Mouse (Mus musculus) olfactory bulb, adult 2 months (tissue): Measurements from ENCODE around the gene Gdpd1.

Experiments used
- CTCF ChIP-seq: fragments of 200-500 bp; IDR thresholded peaks from 2 replicates; pipeline ENCODE4 v1.5.1; 2012; ENCODE audit warnings: low read depth, mild to moderate bottlenecking, low read length, moderate library complexity; ENCODE audit not compliant: insufficient read depth
- POLR2A ChIP-seq: fragments of 200-500 bp; IDR thresholded peaks from 2 replicates; pipeline ENCODE4 v1.6.1; 2012; ENCODE audit warnings: mild to moderate bottlenecking, low read depth, low read length, moderate library complexity; ENCODE audit not compliant: insufficient read depth

GRCm38 (mm10) chr11:87109519-87110171, 35.8 kb upstream of the Gdpd1 start:
- no peak for TF ChIP-seq CTCF
- no peak for TF ChIP-seq POLR2A
